Mouse (Mus musculus): ENCODE data around the gene Hoxa10. TPM values are rescaled to one million over a fixed set of nuclear protein-coding genes. Genes with fewer than 3 reads are reported as not detected.

The Hoxa10 gene
- polyA plus RNA-seq, 1 experiment from 2014 or later, result not detected

DNA sequence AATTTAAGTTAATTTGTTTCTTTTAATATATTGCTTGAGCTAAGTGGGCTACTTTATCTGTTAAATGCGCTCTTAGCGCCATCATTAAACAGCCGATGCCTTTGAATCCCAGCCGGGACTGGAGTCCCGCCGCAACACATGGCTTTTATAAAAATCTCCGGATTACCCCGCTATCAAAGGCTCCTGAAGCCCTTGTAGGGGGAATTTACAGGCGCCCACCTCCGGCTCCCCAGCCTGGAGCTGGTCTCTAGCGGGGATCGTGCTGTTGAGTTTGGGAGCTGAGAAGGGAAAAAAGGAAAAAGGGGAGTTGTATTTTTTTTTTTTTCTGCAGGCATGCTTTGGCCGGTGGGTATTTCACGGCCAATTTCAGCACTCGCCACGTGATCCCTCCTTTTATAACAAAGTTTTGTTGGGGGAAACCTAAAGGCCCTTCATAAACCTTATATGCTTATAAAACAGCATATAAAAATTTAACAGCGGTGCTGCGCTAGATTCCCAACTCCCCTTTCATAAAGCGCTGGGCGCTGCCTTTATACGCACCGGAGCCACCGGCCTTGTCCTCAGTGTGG lies 3.9 kb upstream of the Hoxa10 start:
- no peak for ATAC-seq (ENCODE audit: insufficient number of reproducible peaks, insufficient read depth, low FRiP score, low read depth)
- Histone ChIP-seq H3K27ac (ENCODE audit: low read length) (no peak overlapping the region), H3K9me3 (ENCODE audit: control insufficient read depth, low read depth, low read length) (no peaks in the 10 kb centered on the region), H3K4me2 (replicated peaks; ENCODE audit: low read depth, low read length) (no peak overlapping the region), H3K4me3 (ENCODE audit: low read depth, low read length) (0 out of 2 replicates have a peak overlapping the region, but pooled peaks have one; percentile 8), H3K9ac (replicated peaks; ENCODE audit: low read depth, low read length) (no peak overlapping the region), H3K4me1 (ENCODE audit: control insufficient read depth, insufficient read depth, low read length) (no peaks in the 10 kb centered on the region; the same call in 1 of the 2 replicates), H3K27me3 (ENCODE audit: control insufficient read depth, insufficient read depth, low read length) (peaks cover 83% of the 10 kb centered on the region), H3K36me3 (ENCODE audit: control insufficient read depth, insufficient read depth, low read length) (no peaks in the 10 kb centered on the region)
- WGBS, result 2% methylated on average over 23 of the region's 23 CpGs

DNA sequence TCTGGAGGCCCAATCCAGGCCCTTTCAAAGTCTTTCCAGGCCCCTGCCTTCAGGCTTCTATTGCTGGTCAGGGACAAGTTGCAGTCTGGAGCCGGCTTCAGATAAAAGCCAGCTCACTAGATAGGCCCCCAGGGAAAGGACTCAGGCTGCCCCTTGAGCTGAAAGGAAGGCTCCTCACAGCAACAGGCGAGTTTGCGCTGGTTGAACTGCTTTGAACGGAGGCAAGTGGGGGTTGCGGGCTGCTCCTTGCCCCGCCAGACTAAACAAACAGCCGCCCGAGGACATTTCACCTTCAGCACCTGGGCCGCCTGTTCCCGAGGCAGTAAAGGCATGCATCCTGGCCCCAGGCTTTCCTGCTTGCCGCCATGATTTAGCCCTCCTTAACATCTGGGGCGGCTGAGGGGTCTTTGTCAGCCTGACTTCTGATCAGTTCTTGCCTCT lies 3.0 kb upstream of the Hoxa10 start:
- Histone ChIP-seq H3K4me1 (ENCODE audit: control insufficient read depth, insufficient read depth, low read length) (no peaks in the 10 kb centered on the region; the same call in 1 of the 2 replicates), H3K9me3 (ENCODE audit: control insufficient read depth, low read depth, low read length) (no peaks in the 10 kb centered on the region), H3K4me2 (replicated peaks; ENCODE audit: low read depth, low read length) (no peak overlapping the region), H3K9ac (replicated peaks; ENCODE audit: low read depth, low read length) (no peak overlapping the region), H3K27ac (ENCODE audit: low read length) (no peak overlapping the region), H3K4me3 (ENCODE audit: low read depth, low read length) (no peak overlapping the region), H3K27me3 (ENCODE audit: control insufficient read depth, insufficient read depth, low read length) (peaks cover 74% of the 10 kb centered on the region), H3K36me3 (ENCODE audit: control insufficient read depth, insufficient read depth, low read length) (no peaks in the 10 kb centered on the region)
- ATAC-seq (ENCODE audit: insufficient number of reproducible peaks, insufficient read depth, low FRiP score, low read depth), result no peak
- WGBS, result 0% methylated on average over 12 of the region's 12 CpGs

- no peaks in the 10 kb centered on the region; the same call in 1 of the 2 replicates for H3K4me1 ChIP-seq (ENCODE audit: control insufficient read depth, insufficient read depth, low read length)
These were observed 2.2 kb upstream of the Hoxa10 start for GRCm38 (mm10) chr6:52242801-52243332.

DNA sequence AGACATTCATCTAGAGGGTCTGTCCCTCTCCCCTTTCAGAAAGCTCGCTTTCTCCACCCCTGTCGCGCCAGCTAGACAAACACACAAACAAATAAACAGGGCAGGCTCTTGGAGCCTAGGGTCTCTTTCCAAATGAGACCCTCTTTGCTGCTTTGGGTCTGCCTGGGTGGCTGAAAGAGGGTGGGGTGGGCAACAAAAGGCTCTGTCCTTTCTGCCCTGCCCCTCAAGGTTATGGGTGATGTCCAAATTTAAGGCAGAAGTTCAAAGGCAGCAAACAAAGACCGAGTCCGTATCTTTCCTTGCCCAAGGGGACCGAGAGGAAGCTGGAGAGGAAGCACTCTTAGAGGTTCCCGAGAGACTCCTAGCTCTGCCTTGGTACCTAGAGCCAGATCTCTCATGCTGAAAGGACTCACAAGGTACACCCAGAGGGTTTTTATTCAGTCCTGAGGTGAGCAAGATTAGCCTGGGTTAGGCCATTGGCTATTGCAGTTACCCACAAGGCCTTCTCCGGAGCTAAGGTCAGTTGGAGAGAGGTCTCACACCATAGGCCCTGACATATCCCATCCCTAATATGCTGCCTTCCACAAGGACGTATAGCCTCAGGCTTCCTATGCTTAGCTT lies 457 bp upstream of the Hoxa10 start:
- 2% methylated on average over 9 of the region's 9 CpGs for WGBS
- Histone ChIP-seq H3K27me3 (ENCODE audit: control insufficient read depth, insufficient read depth, low read length) (peaks cover 65% of the 10 kb centered on the region), H3K36me3 (ENCODE audit: control insufficient read depth, insufficient read depth, low read length) (no peaks in the 10 kb centered on the region), H3K4me2 (replicated peaks; ENCODE audit: low read depth, low read length) (no peak overlapping the region), H3K4me1 (ENCODE audit: control insufficient read depth, insufficient read depth, low read length) (no peaks in the 10 kb centered on the region; the same call in 1 of the 2 replicates), H3K9ac (replicated peaks; ENCODE audit: low read depth, low read length) (no peak overlapping the region), H3K9me3 (ENCODE audit: control insufficient read depth, low read depth, low read length) (no peaks in the 10 kb centered on the region), H3K4me3 (ENCODE audit: low read depth, low read length) (no peak overlapping the region), H3K27ac (ENCODE audit: low read length) (no peak overlapping the region)
- no peak for ATAC-seq (ENCODE audit: insufficient number of reproducible peaks, insufficient read depth, low FRiP score, low read depth)

More at GRCm38 (mm10) chr6:52242801-52243332, 2.2 kb upstream of the Hoxa10 start:
- no peak overlapping the region for H3K9ac ChIP-seq (replicated peaks; ENCODE audit: low read depth, low read length)
- no peak overlapping the region for H3K27ac ChIP-seq (ENCODE audit: low read length)
- peaks cover 68% of the 10 kb centered on the region for H3K27me3 ChIP-seq (ENCODE audit: control insufficient read depth, insufficient read depth, low read length)
- 2% methylated on average over 4 of the region's 4 CpGs for WGBS
- no peak overlapping the region for H3K4me3 ChIP-seq (ENCODE audit: low read depth, low read length)
- H3K36me3 ChIP-seq (ENCODE audit: control insufficient read depth, insufficient read depth, low read length), result no peaks in the 10 kb centered on the region
- H3K9me3 ChIP-seq (ENCODE audit: control insufficient read depth, low read depth, low read length), result no peaks in the 10 kb centered on the region
- H3K4me2 ChIP-seq (replicated peaks; ENCODE audit: low read depth, low read length), result no peak overlapping the region
- ATAC-seq (ENCODE audit: insufficient number of reproducible peaks, insufficient read depth, low FRiP score, low read depth), result no peak

DNA sequence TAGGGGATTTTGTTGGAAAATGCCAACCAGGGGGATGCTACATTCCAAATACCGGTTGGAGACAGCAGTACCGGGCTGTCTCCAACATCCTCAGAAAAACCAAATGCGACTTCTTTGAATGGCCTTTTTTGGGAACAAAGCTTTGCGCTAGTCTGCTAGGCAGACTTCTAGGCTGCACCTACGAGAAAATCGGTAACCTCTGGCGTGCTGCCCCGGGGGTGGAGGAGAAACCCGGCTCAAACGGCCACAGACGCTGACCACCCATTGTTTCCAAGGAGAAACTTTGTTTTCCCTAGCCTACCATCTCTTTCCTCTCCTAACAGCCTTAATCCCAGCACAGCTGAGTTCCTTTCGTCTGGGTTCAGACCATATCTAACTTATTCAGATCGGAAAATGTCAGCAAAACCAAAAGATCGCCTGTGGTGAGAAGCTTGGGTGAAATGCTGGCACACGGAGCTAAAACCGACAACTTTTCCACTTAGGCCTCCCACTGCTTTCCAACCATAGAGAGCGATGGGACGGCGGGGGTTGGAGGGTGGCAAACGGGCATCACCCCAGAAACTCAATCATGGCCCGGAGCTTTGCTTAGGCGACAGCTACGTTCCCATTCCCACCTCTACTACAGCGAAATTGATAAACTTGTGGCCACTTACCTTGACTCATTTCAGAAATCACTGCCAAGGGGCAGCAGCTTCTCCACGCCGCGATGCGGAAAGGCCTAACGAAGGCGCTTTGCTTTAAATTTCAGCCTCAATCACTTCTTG lies 847 bp downstream of the Hoxa10 start:
- no peak for ATAC-seq (ENCODE audit: insufficient number of reproducible peaks, insufficient read depth, low FRiP score, low read depth)
- Histone ChIP-seq H3K27ac (ENCODE audit: low read length) (no peak overlapping the region), H3K4me1 (ENCODE audit: control insufficient read depth, insufficient read depth, low read length) (no peaks in the 10 kb centered on the region; the same call in 1 of the 2 replicates), H3K9me3 (ENCODE audit: control insufficient read depth, low read depth, low read length) (no peaks in the 10 kb centered on the region), H3K36me3 (ENCODE audit: control insufficient read depth, insufficient read depth, low read length) (no peaks in the 10 kb centered on the region), H3K4me3 (ENCODE audit: low read depth, low read length) (peak overlapping the region; percentile 14), H3K27me3 (ENCODE audit: control insufficient read depth, insufficient read depth, low read length) (peaks cover 65% of the 10 kb centered on the region), H3K4me2 (replicated peaks; ENCODE audit: low read depth, low read length) (peak overlapping the region; percentile 20; the same call in 1 of the 2 replicates), H3K9ac (replicated peaks; ENCODE audit: low read depth, low read length) (no peak overlapping the region)
- WGBS, result 3% methylated on average over 30 of the region's 30 CpGs

GRCm38 (mm10) chr6:52238976-52239375 lies 1.7 kb downstream of the Hoxa10 start:
- Histone ChIP-seq H3K9ac (replicated peaks; ENCODE audit: low read depth, low read length) (no peak overlapping the region), H3K36me3 (ENCODE audit: control insufficient read depth, insufficient read depth, low read length) (no peaks in the 10 kb centered on the region), H3K9me3 (ENCODE audit: control insufficient read depth, low read depth, low read length) (no peaks in the 10 kb centered on the region), H3K4me2 (replicated peaks; ENCODE audit: low read depth, low read length) (no peak overlapping the region), H3K27me3 (ENCODE audit: control insufficient read depth, insufficient read depth, low read length) (peaks cover 71% of the 10 kb centered on the region), H3K4me1 (ENCODE audit: control insufficient read depth, insufficient read depth, low read length) (peaks cover 2% of the 10 kb centered on the region; the same call in 1 of the 2 replicates), H3K27ac (ENCODE audit: low read length) (no peak overlapping the region), H3K4me3 (ENCODE audit: low read depth, low read length) (no peak overlapping the region)
- WGBS, result 2% methylated on average over 7 of the region's 7 CpGs
- no peak for ATAC-seq (ENCODE audit: insufficient number of reproducible peaks, insufficient read depth, low FRiP score, low read depth)

DNA sequence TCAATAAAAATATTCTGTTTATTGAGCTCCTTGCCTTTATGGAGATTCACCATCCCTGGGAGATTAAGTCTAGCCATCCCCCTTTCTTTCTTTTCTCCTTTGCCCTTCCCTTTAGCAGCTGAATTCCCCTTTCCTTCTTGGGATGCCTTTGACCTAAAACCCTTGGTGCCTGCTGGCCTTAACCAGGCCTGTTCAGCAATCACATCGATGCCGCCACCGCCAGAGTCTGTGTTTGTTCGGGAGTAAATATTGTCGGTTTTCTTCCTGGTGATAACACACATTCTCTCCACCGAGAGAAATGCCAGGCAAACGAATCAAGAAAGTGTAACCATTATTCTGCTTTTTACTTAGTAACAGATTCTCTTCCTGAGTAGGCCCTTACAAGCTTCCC lies 2.5 kb downstream of the Hoxa10 start:
- Histone ChIP-seq H3K4me1 (ENCODE audit: control insufficient read depth, insufficient read depth, low read length) (peaks cover 3% of the 10 kb centered on the region; the same call in 1 of the 2 replicates), H3K9me3 (ENCODE audit: control insufficient read depth, low read depth, low read length) (no peaks in the 10 kb centered on the region), H3K27me3 (ENCODE audit: control insufficient read depth, insufficient read depth, low read length) (peaks cover 71% of the 10 kb centered on the region), H3K27ac (ENCODE audit: low read length) (no peak overlapping the region), H3K9ac (replicated peaks; ENCODE audit: low read depth, low read length) (no peak overlapping the region), H3K36me3 (ENCODE audit: control insufficient read depth, insufficient read depth, low read length) (no peaks in the 10 kb centered on the region), H3K4me2 (replicated peaks; ENCODE audit: low read depth, low read length) (no peak overlapping the region), H3K4me3 (ENCODE audit: low read depth, low read length) (no peak overlapping the region)
- ATAC-seq (ENCODE audit: insufficient number of reproducible peaks, insufficient read depth, low FRiP score, low read depth), result no peak
- 2% methylated on average over 7 of the region's 7 CpGs for WGBS

DNA sequence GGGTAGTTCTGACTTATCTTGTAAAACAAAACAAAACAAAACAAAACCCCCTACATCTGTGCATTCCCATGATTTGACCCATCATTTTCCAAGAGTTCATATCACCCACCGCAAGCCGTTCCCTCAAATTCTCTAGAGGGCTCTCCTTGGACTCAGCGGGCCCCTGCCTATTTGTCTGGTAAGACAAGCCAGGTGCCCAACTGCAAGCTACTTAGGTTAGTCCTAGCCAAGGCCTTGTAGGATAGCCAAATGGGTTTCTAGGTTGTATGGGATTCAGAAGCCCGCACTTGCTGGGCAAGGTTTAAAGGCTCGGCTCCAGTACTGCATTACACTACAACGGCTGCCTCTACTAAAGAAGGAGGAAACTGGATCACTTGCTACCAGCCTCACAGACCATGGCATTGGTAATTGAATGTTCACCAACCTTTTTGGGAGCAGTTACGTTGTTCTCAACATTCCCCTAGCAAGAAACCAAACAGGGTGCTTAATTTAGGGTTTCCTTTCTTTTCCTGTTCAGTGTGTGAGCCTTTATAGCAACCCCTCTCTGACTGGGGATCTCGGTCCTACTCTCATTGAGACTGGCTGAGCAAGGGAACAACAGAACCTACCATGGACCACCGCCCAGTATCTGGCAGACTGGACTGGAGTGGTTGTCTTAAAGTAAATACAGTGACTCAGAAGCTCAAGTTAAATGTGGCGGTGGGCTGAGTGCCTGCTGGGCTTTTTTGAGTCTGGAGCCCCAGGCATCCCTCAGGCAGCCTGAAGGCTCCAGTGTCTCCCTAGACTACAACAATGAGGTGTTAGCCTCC lies 3.1 kb downstream of the Hoxa10 start:
- H3K27me3 ChIP-seq (ENCODE audit: control insufficient read depth, insufficient read depth, low read length), result peaks cover 71% of the 10 kb centered on the region
- no peaks in the 10 kb centered on the region for H3K9me3 ChIP-seq (ENCODE audit: control insufficient read depth, low read depth, low read length)
- no peaks in the 10 kb centered on the region for H3K36me3 ChIP-seq (ENCODE audit: control insufficient read depth, insufficient read depth, low read length)
- H3K4me1 ChIP-seq (ENCODE audit: control insufficient read depth, insufficient read depth, low read length), result peaks cover 3% of the 10 kb centered on the region; the same call in 1 of the 2 replicates
- WGBS, result 8% methylated on average over 10 of the region's 10 CpGs
- H3K4me2 ChIP-seq (replicated peaks; ENCODE audit: low read depth, low read length), result no peak overlapping the region
- no peak overlapping the region for H3K9ac ChIP-seq (replicated peaks; ENCODE audit: low read depth, low read length)
- no peak for ATAC-seq (ENCODE audit: insufficient number of reproducible peaks, insufficient read depth, low FRiP score, low read depth)
- no peak overlapping the region for H3K27ac ChIP-seq (ENCODE audit: low read length)
- H3K4me3 ChIP-seq (ENCODE audit: low read depth, low read length), result no peak overlapping the region

Data from stomach, embryonic 14.5 days (tissue).